Mouse (Mus musculus) kidney, embryonic 16.5 days (tissue): ENCODE data around the gene Sult1b1. TPM values are rescaled to one million over a fixed set of nuclear protein-coding genes. Genes with fewer than 3 reads are reported as not detected.
"Not testable (repeated sequence)": the region's sequence is repeated elsewhere in the genome, so short reads cannot be mapped to it uniquely, and the experiment has no call there.

Experiments
- ATAC-seq: fragments of 200-750 bp; cut with Nextera tagmentation; 2 replicates; pipeline ENCODE4 v1.8.0; 2017; ENCODE audit warnings: moderate TSS enrichment; ENCODE audit not compliant: low FRiP score, low TSS enrichment
- H3K27ac ChIP-seq: fragments of 300-500 bp; sonication (generic); 2 replicates; pipeline ENCODE4 v1.5.1; 2014; ENCODE audit warnings: low read length
- H3K27me3 ChIP-seq: fragments of 300-500 bp; sonication (generic); 2 replicates; pipeline ENCODE4 v1.6.1; 2014; ENCODE audit warnings: low read length, control low read depth, mixed read lengths; ENCODE audit not compliant: insufficient read depth
- H3K36me3 ChIP-seq: fragments of 300-500 bp; sonication (generic); 2 replicates; pipeline ENCODE4 v1.6.1; 2014; ENCODE audit warnings: low read length, control low read depth, mixed read lengths; ENCODE audit not compliant: insufficient read depth
- H3K4me1 ChIP-seq: fragments of 300-500 bp; sonication (generic); 2 replicates; pipeline ENCODE4 v1.6.1; 2014; ENCODE audit warnings: low read length, control low read depth, mixed read lengths; ENCODE audit not compliant: insufficient read depth
- H3K4me2 ChIP-seq: fragments of 300-500 bp; sonication (generic); replicated peaks from 2 replicates; pipeline ENCODE4 v1.6.1; 2014; ENCODE audit warnings: low read depth, low read length
- H3K4me3 ChIP-seq: fragments of 300-500 bp; sonication (generic); 2 replicates; pipeline ENCODE4 v1.5.1; 2014; ENCODE audit warnings: mild to moderate bottlenecking, low read length
- H3K9ac ChIP-seq: fragments of 300-500 bp; sonication (generic); replicated peaks from 2 replicates; pipeline ENCODE4 v1.6.1; 2014; ENCODE audit warnings: low read length
- H3K9me3 ChIP-seq: fragments of 300-500 bp; sonication (generic); 2 replicates; pipeline ENCODE4 v1.6.1; 2016; ENCODE audit warnings: low read length, control low read depth
- WGBS: fragments of 180-500 bp; shearing (Covaris S2); extraction: QIAGEN DNeasy Blood & Tissue Kit; methylation state at CpG from one replicate; pipeline ENCODE4 v1.1.7; 2014; 5-methylcytosine and 5-hydroxymethylcytosine counted together
- polyA plus RNA-seq: library from polyadenylated mRNA; unstranded; fragments of >200 nt; fragmentation: Nextera tagmentation; extraction: Ambion mirVana; gene quantifications from 2 replicates; pipeline ENCODE4 v1.2.1, GENCODE M21; 2015

Sult1b1 gene
- polyA plus RNA-seq, 1 experiment from 2014 or later, result 2.3 TPM

GRCm38 (mm10) chr5:87550935-87551334 is 12.9 kb upstream of the Sult1b1 start:
- H3K9ac ChIP-seq, result no peak overlapping the region
- H3K4me3 ChIP-seq, result no peak overlapping the region
- H3K9me3 ChIP-seq, result no peaks in the 10 kb centered on the region
- no peaks in the 10 kb centered on the region for H3K27me3 ChIP-seq
- no peak overlapping the region for H3K27ac ChIP-seq
- H3K4me1 ChIP-seq, result no peaks in the 10 kb centered on the region
- no peak for ATAC-seq
- no peak overlapping the region for H3K4me2 ChIP-seq
- H3K36me3 ChIP-seq, result no peaks in the 10 kb centered on the region
- 45% methylated on average over 1 of the region's 1 CpGs for WGBS

DNA sequence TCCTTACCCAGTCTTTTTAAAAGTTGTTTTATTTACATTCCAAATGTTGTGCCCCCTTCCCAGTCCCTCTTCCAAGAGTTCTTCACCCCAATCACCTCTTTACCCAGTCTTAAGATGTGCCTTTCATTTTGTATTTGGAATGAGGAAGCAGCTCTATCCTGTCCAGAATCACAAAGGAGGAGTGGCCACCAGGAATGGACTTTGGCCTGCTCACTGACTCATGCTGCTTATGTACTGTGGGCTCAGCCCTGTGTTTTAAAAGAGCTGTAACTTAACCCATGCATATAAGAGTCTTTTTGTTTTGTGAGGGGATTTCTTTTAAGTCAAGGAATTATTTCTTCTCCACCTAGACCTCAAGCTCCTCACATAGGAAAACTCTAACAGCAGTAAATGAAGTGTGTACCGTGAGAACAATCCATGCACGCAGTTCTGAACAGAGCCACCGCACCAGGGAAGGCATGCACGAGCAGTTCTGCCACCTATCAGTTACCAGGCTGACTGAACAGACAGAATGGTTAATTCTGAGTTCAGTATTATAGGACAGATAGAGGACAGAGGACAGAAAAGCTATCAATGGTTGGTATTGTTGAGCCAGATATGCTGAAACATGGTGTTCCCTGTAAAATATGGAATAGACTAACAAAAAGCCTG is 1.9 kb downstream of the Sult1b1 start:
- Histone ChIP-seq H3K4me3 (no peak overlapping the region), H3K4me2 (no peak overlapping the region), H3K27me3 (no peaks in the 10 kb centered on the region), H3K4me1 (0 out of 2 replicates have a peak, but pooled peaks cover 6% of the 10 kb centered on the region), H3K9me3 (no peaks in the 10 kb centered on the region), H3K36me3 (no peaks in the 10 kb centered on the region), H3K27ac (peak overlapping the region; percentile 59; the same call in 1 of the 2 replicates), H3K9ac (no peak overlapping the region)
- peak; percentile 97 for ATAC-seq
- WGBS, result 38% methylated on average over 4 of the region's 4 CpGs

DNA sequence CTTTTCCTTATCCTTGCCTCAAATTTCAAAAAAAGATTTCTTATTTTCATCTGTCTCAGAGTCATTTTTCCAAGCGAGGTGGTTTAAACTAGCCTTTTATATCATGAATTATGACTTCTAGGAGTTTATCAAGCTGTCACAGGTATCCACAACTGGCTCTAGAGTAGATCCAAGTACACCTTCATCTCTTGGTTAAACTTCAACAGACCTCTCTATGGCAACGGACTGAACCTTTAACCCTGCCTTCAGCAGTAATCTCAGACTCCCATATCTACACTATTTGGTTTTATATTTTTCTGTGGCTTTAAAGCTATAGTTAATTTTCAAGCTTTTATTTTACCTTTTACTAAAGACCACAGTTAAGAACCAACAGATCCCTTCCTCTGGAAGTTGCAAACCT is 5.7 kb downstream of the Sult1b1 start:
- Histone ChIP-seq H3K9ac (no peak overlapping the region), H3K4me1 (0 out of 2 replicates have a peak, but pooled peaks cover 6% of the 10 kb centered on the region), H3K4me2 (no peak overlapping the region), H3K36me3 (no peaks in the 10 kb centered on the region), H3K27ac (peak overlapping the region; percentile 58; the same call in 1 of the 2 replicates), H3K4me3 (no peak overlapping the region), H3K9me3 (no peaks in the 10 kb centered on the region), H3K27me3 (no peaks in the 10 kb centered on the region)
- WGBS, result 46% methylated on average over 2 of the region's 2 CpGs
- peak; percentile 86 for ATAC-seq

- not testable (repeated sequence) for H3K9me3 ChIP-seq, ATAC-seq, H3K36me3 ChIP-seq, H3K9ac ChIP-seq, H3K27me3 ChIP-seq, H3K4me1 ChIP-seq, H3K4me2 ChIP-seq, H3K27ac ChIP-seq, H3K4me3 ChIP-seq
- 98% methylated on average over 2 of the region's 2 CpGs for WGBS
Measured at GRCm38 (mm10) chr5:87523561-87523960, 14.4 kb downstream of the Sult1b1 start.

GRCm38 (mm10) chr5:87505776-87506458 is 32.1 kb downstream of the Sult1b1 start:
- Histone ChIP-seq H3K36me3 (no peaks in the 10 kb centered on the region), H3K4me3 (no peak overlapping the region), H3K4me2 (no peak overlapping the region), H3K4me1 (no peaks in the 10 kb centered on the region), H3K27me3 (no peaks in the 10 kb centered on the region), H3K9ac (no peak overlapping the region), H3K27ac (no peak overlapping the region), H3K9me3 (no peaks in the 10 kb centered on the region)
- 59% methylated on average over 4 of the region's 4 CpGs for WGBS
- ATAC-seq, result no peak

- no peak overlapping the region for H3K4me2 ChIP-seq
- no peak overlapping the region for H3K4me3 ChIP-seq
- H3K9ac ChIP-seq, result no peak overlapping the region
- no peaks in the 10 kb centered on the region for H3K9me3 ChIP-seq
- H3K4me1 ChIP-seq, result no peaks in the 10 kb centered on the region
- WGBS, result 57% methylated on average over 1 of the region's 1 CpGs
- no peak for ATAC-seq
- no peaks in the 10 kb centered on the region for H3K27me3 ChIP-seq
- H3K27ac ChIP-seq, result no peak overlapping the region
- no peaks in the 10 kb centered on the region for H3K36me3 ChIP-seq
Measured at GRCm38 (mm10) chr5:87502687-87503086, 35.3 kb downstream of the Sult1b1 start.

DNA sequence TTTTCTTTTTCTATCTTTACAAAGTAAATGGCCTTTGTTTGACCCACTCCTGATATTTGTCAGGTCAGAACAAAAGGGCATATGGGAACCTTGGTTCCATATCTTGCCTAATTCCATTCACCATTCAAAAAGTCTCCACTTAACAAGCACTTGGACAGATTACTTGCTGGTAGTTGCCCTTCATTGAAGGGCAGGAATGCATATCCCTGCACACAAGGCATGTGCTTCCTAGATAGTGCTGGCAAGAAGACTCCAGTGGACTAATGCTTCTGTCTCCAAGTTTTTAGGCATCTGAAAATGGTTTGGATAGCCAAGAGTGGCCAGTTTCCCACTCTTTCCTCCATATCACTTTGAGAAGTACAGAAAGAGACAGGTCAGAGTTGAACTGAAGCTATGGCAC is 38.7 kb downstream of the Sult1b1 start:
- Histone ChIP-seq H3K4me2 (no peak overlapping the region), H3K4me3 (no peak overlapping the region), H3K9ac (no peak overlapping the region), H3K36me3 (no peaks in the 10 kb centered on the region), H3K4me1 (no peaks in the 10 kb centered on the region), H3K27ac (no peak overlapping the region), H3K9me3 (no peaks in the 10 kb centered on the region), H3K27me3 (no peaks in the 10 kb centered on the region)
- no peak for ATAC-seq

DNA sequence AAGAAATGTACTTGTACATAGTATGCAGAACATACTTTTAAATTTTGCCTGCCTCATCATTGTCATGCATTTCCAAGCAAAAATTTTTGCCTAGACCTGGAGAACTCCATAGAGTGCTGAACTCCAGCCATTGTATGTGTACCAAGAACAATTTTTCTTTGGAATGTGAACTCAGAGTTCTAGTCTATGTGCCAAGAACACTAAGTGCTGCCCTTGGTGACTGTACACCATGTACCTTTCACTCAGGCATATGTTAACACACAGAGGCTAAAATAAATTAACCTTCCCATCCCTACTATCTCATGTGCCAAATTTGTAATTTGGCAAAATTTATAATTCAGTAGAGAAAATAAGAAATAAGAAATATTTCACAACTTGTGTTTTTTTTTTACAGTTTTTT is 39.1 kb downstream of the Sult1b1 start:
- Histone ChIP-seq H3K36me3 (no peaks in the 10 kb centered on the region), H3K27ac (no peak overlapping the region), H3K9ac (no peak overlapping the region), H3K9me3 (no peaks in the 10 kb centered on the region), H3K27me3 (no peaks in the 10 kb centered on the region), H3K4me2 (no peak overlapping the region), H3K4me1 (no peaks in the 10 kb centered on the region), H3K4me3 (no peak overlapping the region)
- no peak for ATAC-seq

GRCm38 (mm10) chr5:87490771-87491170 is 47.2 kb downstream of the Sult1b1 start, which contains the start of gene Ugt2a1:
Ugt2a1 (minus strand) TSS chr5:87490871.
- Histone ChIP-seq H3K9ac (no peak within 1 kb of the TSS), H3K36me3 (no peaks in the 10 kb centered on the region), H3K4me2 (no peak within 1 kb of the TSS), H3K9me3 (no peaks in the 10 kb centered on the region), H3K27ac (no peak within 1 kb of the TSS), H3K4me1 (no peaks in the 10 kb centered on the region), H3K27me3 (no peaks in the 10 kb centered on the region), H3K4me3 (no peak within 1 kb of the TSS)
- 85% methylated on average over 1 of the region's 1 CpGs for WGBS
- no peak for ATAC-seq

DNA sequence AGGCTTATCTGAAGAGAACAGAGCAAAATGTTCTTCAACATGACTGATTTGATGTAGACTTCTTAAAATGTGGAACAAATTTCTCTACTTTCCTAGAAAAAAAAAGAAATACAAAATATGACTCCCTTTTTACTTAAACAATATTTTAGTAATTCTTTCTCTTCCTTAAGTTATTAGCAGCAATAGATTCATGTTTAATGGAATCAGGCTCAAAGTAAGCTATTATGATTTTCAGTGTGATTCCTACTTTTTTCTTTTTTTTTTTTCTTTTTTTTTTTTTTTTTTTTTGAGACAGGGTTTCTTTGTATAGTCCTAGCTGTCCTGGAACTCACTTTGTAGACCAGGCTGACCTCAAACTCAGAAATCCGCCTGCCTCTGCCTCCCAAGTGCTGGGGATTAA is 51.3 kb downstream of the Sult1b1 start, which contains the start of gene Gm43638:
Gm43638 (minus strand) TSS at position 101 of the 400 bp plus-strand sequence.
- ATAC-seq, H3K36me3 ChIP-seq, H3K9me3 ChIP-seq, H3K27me3 ChIP-seq, H3K4me2 ChIP-seq, H3K4me3 ChIP-seq, H3K4me1 ChIP-seq, H3K9ac ChIP-seq, H3K27ac ChIP-seq: not testable (repeated sequence)
- 95% methylated on average over 1 of the region's 1 CpGs for WGBS
